Mouse (Mus musculus) thymus, adult 2 months (tissue): ENCODE data around the gene Als2. TPM values are rescaled to one million over a fixed set of nuclear protein-coding genes. Genes with fewer than 3 reads are reported as not detected.

ENCODE experiments used
- DNase-seq: peaks from one replicate; pipeline ENCODE4 v3.0.0; 2021
- H3K27ac ChIP-seq: fragments of 200-500 bp; 2 replicates; pipeline ENCODE4 v1.5.1; 2012; ENCODE audit warnings: low read length, control low read depth; ENCODE audit not compliant: control insufficient read depth, insufficient read depth
- H3K27me3 ChIP-seq: fragments of 200-500 bp; 2 replicates; pipeline ENCODE4 v1.6.1; 2012; ENCODE audit warnings: mild to moderate bottlenecking, low read length, moderate library complexity, mixed read lengths; ENCODE audit not compliant: control insufficient read depth, insufficient read depth
- H3K36me3 ChIP-seq: fragments of 200-500 bp; 2 replicates; pipeline ENCODE4 v1.6.1; 2012; ENCODE audit warnings: mild to moderate bottlenecking, low read length, moderate library complexity; ENCODE audit not compliant: control insufficient read depth, insufficient read depth
- H3K4me1 ChIP-seq: fragments of 200-500 bp; replicated peaks from 2 replicates; pipeline ENCODE4 v1.6.1; 2012; ENCODE audit warnings: low read length; ENCODE audit not compliant: control insufficient read depth, insufficient read depth
- H3K4me3 ChIP-seq: fragments of 200-500 bp; 2 replicates; pipeline ENCODE4 v1.5.1; 2012; ENCODE audit warnings: mild to moderate bottlenecking, low read length, control low read depth, moderate library complexity; ENCODE audit not compliant: control insufficient read depth, insufficient read depth
- CTCF ChIP-seq: fragments of 200-500 bp; IDR thresholded peaks from 2 replicates; pipeline ENCODE4 v1.5.1; 2012; ENCODE audit warnings: mild to moderate bottlenecking, control low read depth, low read length, moderate library complexity, borderline replicate concordance; ENCODE audit not compliant: control insufficient read depth, poor library complexity, insufficient read depth; ENCODE audit errors: extremely low read depth
- POLR2A ChIP-seq: fragments of 200-500 bp; IDR thresholded peaks from 2 replicates; pipeline ENCODE4 v1.6.1; 2012; ENCODE audit warnings: mild to moderate bottlenecking, low read length, control low read depth, moderate library complexity; ENCODE audit not compliant: control insufficient read depth, poor library complexity, insufficient read depth; ENCODE audit errors: extremely low read depth
- WGBS: fragments of 180-500 bp; shearing (Covaris S2); methylation state at CpG from one replicate; pipeline ENCODE4 v1.1.7; 2018; 5-methylcytosine and 5-hydroxymethylcytosine counted together
- polyA plus RNA-seq: library from polyadenylated mRNA; depleted of rRNA; stranded (reverse); fragments of >200 nt; gene quantifications from 2 replicates; pipeline ENCODE4 v1.2.3, GENCODE M21; 2012

The Als2 gene
- polyA plus RNA-seq, 1 experiment: 15.9 TPM

GRCm38 (mm10) chr1:59163918-59164317, 73.1 kb downstream of the Als2 start:
- TF ChIP-seq CTCF (no peak), POLR2A (no peak)
- Histone ChIP-seq H3K4me1 (peaks cover 37% of the 10 kb centered on the region), H3K27ac (no peak overlapping the region), H3K4me3 (no peak overlapping the region), H3K36me3 (no peaks in the 10 kb centered on the region), H3K27me3 (no peaks in the 10 kb centered on the region)
- no peak for DNase-seq
- 96% methylated on average over 5 of the region's 5 CpGs for WGBS

- WGBS: 4% methylated on average over 12 of the region's 12 CpGs
- peak; percentile 77 for DNase-seq
- H3K4me3 ChIP-seq: no peak within 1 kb of the TSS
- no peaks in the 10 kb centered on the region for H3K36me3 ChIP-seq
- peak within 1 kb of the TSS; percentile 88 for H3K27ac ChIP-seq
- no peak for TF ChIP-seq CTCF
- TF ChIP-seq POLR2A: peak; percentile 22; the same call in 1 of the 2 replicates
- peaks cover 38% of the 10 kb centered on the region for H3K4me1 ChIP-seq
- no peaks in the 10 kb centered on the region for H3K27me3 ChIP-seq
Measured at GRCm38 (mm10) chr1:59163030-59163461, 74.0 kb downstream of the Als2 start, which contains the start of gene Mpp4. Gene Mpp4, minus strand, starts transcription at chr1:59163389.

GRCm38 (mm10) chr1:59162309-59163024, 74.6 kb downstream of the Als2 start:
- DNase-seq: no peak
- Histone ChIP-seq H3K27ac (no peak overlapping the region), H3K36me3 (no peaks in the 10 kb centered on the region), H3K27me3 (no peaks in the 10 kb centered on the region), H3K4me3 (no peak overlapping the region), H3K4me1 (peaks cover 38% of the 10 kb centered on the region)
- 64% methylated on average over 8 of the region's 8 CpGs for WGBS
- TF ChIP-seq POLR2A (no peak), CTCF (no peak)

GRCm38 (mm10) chr1:59161396-59161795, 75.6 kb downstream of the Als2 start:
- DNase-seq: no peak
- 79% methylated on average over 6 of the region's 6 CpGs for WGBS

GRCm38 (mm10) chr1:59160871-59161270, 76.2 kb downstream of the Als2 start:
- H3K4me1 ChIP-seq: peaks cover 42% of the 10 kb centered on the region
- no peaks in the 10 kb centered on the region for H3K36me3 ChIP-seq
- no peak overlapping the region for H3K4me3 ChIP-seq
- no peak for TF ChIP-seq POLR2A
- no peak for TF ChIP-seq CTCF
- 51% methylated on average over 6 of the region's 6 CpGs for WGBS
- DNase-seq: no peak
- H3K27ac ChIP-seq: peak overlapping the region; percentile 15; the same call in 1 of the 2 replicates
- H3K27me3 ChIP-seq: no peaks in the 10 kb centered on the region

More at GRCm38 (mm10) chr1:59161396-59161795, 75.6 kb downstream of the Als2 start:
- no peaks in the 10 kb centered on the region for H3K36me3 ChIP-seq
- H3K27ac ChIP-seq: peak overlapping the region; percentile 15
- H3K4me3 ChIP-seq: no peak overlapping the region
- H3K4me1 ChIP-seq: peaks cover 42% of the 10 kb centered on the region
- no peaks in the 10 kb centered on the region for H3K27me3 ChIP-seq
- no peak for TF ChIP-seq POLR2A
- TF ChIP-seq CTCF: no peak

GRCm38 (mm10) chr1:59159136-59159535, 77.9 kb downstream of the Als2 start:
- Histone ChIP-seq H3K4me1 (peaks cover 34% of the 10 kb centered on the region), H3K27ac (no peak overlapping the region), H3K4me3 (no peak overlapping the region), H3K36me3 (no peaks in the 10 kb centered on the region), H3K27me3 (no peaks in the 10 kb centered on the region)
- WGBS: 97% methylated on average over 3 of the region's 3 CpGs
- DNase-seq: no peak
- no peak for TF ChIP-seq POLR2A
- TF ChIP-seq CTCF: no peak
